Mouse (Mus musculus): ENCODE data around the gene Pcf11. TPM values are rescaled to one million over a fixed set of nuclear protein-coding genes. Genes with fewer than 3 reads are reported as not detected.

The Pcf11 gene
- 15.4 and 15.9 TPM in 2 replicates for polyA plus RNA-seq (2015; fragmentation: Nextera tagmentation; extraction: Ambion mirVana)

GRCm38 (mm10) chr7:92669507-92670471 lies at the start of gene Pcf11:
Gene Pcf11, minus strand, starts transcription at chr7:92669934.
- peak within 1 kb of the TSS; percentile 95 for H3K4me3 ChIP-seq (ENCODE audit: low read length)
- under 1% methylated on average over 87 of the region's 88 CpGs for WGBS
- peak within 1 kb of the TSS; percentile 99 for H3K27ac ChIP-seq (ENCODE audit: low read length)
- peak within 1 kb of the TSS; percentile 100 for H3K9ac ChIP-seq (ENCODE audit: low read depth, low read length)
- H3K36me3 ChIP-seq (ENCODE audit: control insufficient read depth, insufficient read depth, low read length), result no peaks in the 10 kb centered on the region
- peak within 1 kb of the TSS; percentile 65 for H3K4me2 ChIP-seq (ENCODE audit: low read depth, low read length)
- no peaks in the 10 kb centered on the region for H3K9me3 ChIP-seq (ENCODE audit: control insufficient read depth, low read length)
- no peaks in the 10 kb centered on the region for H3K27me3 ChIP-seq (replicated peaks; ENCODE audit: control insufficient read depth, insufficient read depth, low read length)
- ATAC-seq, result peak; percentile 99
- H3K4me1 ChIP-seq (ENCODE audit: control insufficient read depth, insufficient read depth, low read length), result peaks cover 14% of the 10 kb centered on the region

GRCm38 (mm10) chr7:92715055-92715454 lies 45.3 kb upstream of the Pcf11 start:
- WGBS, result 81% methylated on average over 1 of the region's 1 CpGs
- Histone ChIP-seq H3K4me1 (ENCODE audit: control insufficient read depth, insufficient read depth, low read length) (no peaks in the 10 kb centered on the region), H3K4me3 (ENCODE audit: low read length) (no peak overlapping the region), H3K27me3 (replicated peaks; ENCODE audit: control insufficient read depth, insufficient read depth, low read length) (no peaks in the 10 kb centered on the region), H3K36me3 (ENCODE audit: control insufficient read depth, insufficient read depth, low read length) (no peaks in the 10 kb centered on the region), H3K9me3 (ENCODE audit: control insufficient read depth, low read length) (no peaks in the 10 kb centered on the region), H3K27ac (ENCODE audit: low read length) (no peak overlapping the region), H3K4me2 (ENCODE audit: low read depth, low read length) (no peak overlapping the region), H3K9ac (ENCODE audit: low read depth, low read length) (no peak overlapping the region)
- no peak for ATAC-seq

GRCm38 (mm10) chr7:92711593-92711992 lies 41.9 kb upstream of the Pcf11 start:
- H3K36me3 ChIP-seq (ENCODE audit: control insufficient read depth, insufficient read depth, low read length), result no peaks in the 10 kb centered on the region
- no peaks in the 10 kb centered on the region for H3K4me1 ChIP-seq (ENCODE audit: control insufficient read depth, insufficient read depth, low read length)
- no peak overlapping the region for H3K4me3 ChIP-seq (ENCODE audit: low read length)
- H3K9me3 ChIP-seq (ENCODE audit: control insufficient read depth, low read length), result no peaks in the 10 kb centered on the region
- H3K27ac ChIP-seq (ENCODE audit: low read length), result no peak overlapping the region
- 82% methylated on average over 3 of the region's 3 CpGs for WGBS
- ATAC-seq, result no peak
- H3K4me2 ChIP-seq (ENCODE audit: low read depth, low read length), result no peak overlapping the region
- H3K27me3 ChIP-seq (replicated peaks; ENCODE audit: control insufficient read depth, insufficient read depth, low read length), result no peaks in the 10 kb centered on the region
- H3K9ac ChIP-seq (ENCODE audit: low read depth, low read length), result no peak overlapping the region

GRCm38 (mm10) chr7:92709573-92709972 lies 39.8 kb upstream of the Pcf11 start:
- ATAC-seq, result no peak
- 41% methylated on average over 2 of the region's 2 CpGs for WGBS
- H3K4me3 ChIP-seq (ENCODE audit: low read length), result no peak overlapping the region

GRCm38 (mm10) chr7:92706711-92707110 lies 37.0 kb upstream of the Pcf11 start:
- Histone ChIP-seq H3K27me3 (replicated peaks; ENCODE audit: control insufficient read depth, insufficient read depth, low read length) (no peaks in the 10 kb centered on the region), H3K9ac (ENCODE audit: low read depth, low read length) (no peak overlapping the region), H3K4me3 (ENCODE audit: low read length) (no peak overlapping the region), H3K9me3 (ENCODE audit: control insufficient read depth, low read length) (no peaks in the 10 kb centered on the region), H3K4me1 (ENCODE audit: control insufficient read depth, insufficient read depth, low read length) (no peaks in the 10 kb centered on the region), H3K36me3 (ENCODE audit: control insufficient read depth, insufficient read depth, low read length) (no peaks in the 10 kb centered on the region), H3K27ac (ENCODE audit: low read length) (no peak overlapping the region), H3K4me2 (ENCODE audit: low read depth, low read length) (no peak overlapping the region)
- 65% methylated on average over 12 of the region's 12 CpGs for WGBS
- no peak for ATAC-seq

More at GRCm38 (mm10) chr7:92709573-92709972, 39.8 kb upstream of the Pcf11 start:
- Histone ChIP-seq H3K36me3 (ENCODE audit: control insufficient read depth, insufficient read depth, low read length) (no peaks in the 10 kb centered on the region), H3K9ac (ENCODE audit: low read depth, low read length) (no peak overlapping the region), H3K4me1 (ENCODE audit: control insufficient read depth, insufficient read depth, low read length) (no peaks in the 10 kb centered on the region), H3K27me3 (replicated peaks; ENCODE audit: control insufficient read depth, insufficient read depth, low read length) (no peaks in the 10 kb centered on the region), H3K9me3 (ENCODE audit: control insufficient read depth, low read length) (no peaks in the 10 kb centered on the region), H3K4me2 (ENCODE audit: low read depth, low read length) (no peak overlapping the region), H3K27ac (ENCODE audit: low read length) (no peak overlapping the region)

GRCm38 (mm10) chr7:92705534-92705933 lies 35.8 kb upstream of the Pcf11 start:
- Histone ChIP-seq H3K9ac (ENCODE audit: low read depth, low read length) (no peak overlapping the region), H3K9me3 (ENCODE audit: control insufficient read depth, low read length) (no peaks in the 10 kb centered on the region), H3K27me3 (replicated peaks; ENCODE audit: control insufficient read depth, insufficient read depth, low read length) (no peaks in the 10 kb centered on the region), H3K4me2 (ENCODE audit: low read depth, low read length) (no peak overlapping the region), H3K4me1 (ENCODE audit: control insufficient read depth, insufficient read depth, low read length) (no peaks in the 10 kb centered on the region), H3K27ac (ENCODE audit: low read length) (no peak overlapping the region), H3K4me3 (ENCODE audit: low read length) (no peak overlapping the region), H3K36me3 (ENCODE audit: control insufficient read depth, insufficient read depth, low read length) (no peaks in the 10 kb centered on the region)
- ATAC-seq, result no peak
- WGBS, result 67% methylated on average over 2 of the region's 2 CpGs

GRCm38 (mm10) chr7:92703661-92704060 lies 33.9 kb upstream of the Pcf11 start:
- Histone ChIP-seq H3K36me3 (ENCODE audit: control insufficient read depth, insufficient read depth, low read length) (no peaks in the 10 kb centered on the region), H3K4me2 (ENCODE audit: low read depth, low read length) (no peak overlapping the region), H3K27ac (ENCODE audit: low read length) (no peak overlapping the region), H3K4me1 (ENCODE audit: control insufficient read depth, insufficient read depth, low read length) (no peaks in the 10 kb centered on the region), H3K9me3 (ENCODE audit: control insufficient read depth, low read length) (no peaks in the 10 kb centered on the region), H3K4me3 (ENCODE audit: low read length) (no peak overlapping the region), H3K27me3 (replicated peaks; ENCODE audit: control insufficient read depth, insufficient read depth, low read length) (no peaks in the 10 kb centered on the region), H3K9ac (ENCODE audit: low read depth, low read length) (no peak overlapping the region)
- WGBS, result 73% methylated on average over 1 of the region's 1 CpGs
- ATAC-seq, result no peak

- peak; percentile 92 for ATAC-seq
These were observed 29.0 kb upstream of the Pcf11 start for GRCm38 (mm10) chr7:92698770-92699169.

GRCm38 (mm10) chr7:92696395-92696794 lies 26.7 kb upstream of the Pcf11 start:
- 72% methylated on average over 3 of the region's 3 CpGs for WGBS
- Histone ChIP-seq H3K9me3 (ENCODE audit: control insufficient read depth, low read length) (no peaks in the 10 kb centered on the region), H3K27ac (ENCODE audit: low read length) (no peak overlapping the region), H3K9ac (ENCODE audit: low read depth, low read length) (no peak overlapping the region), H3K4me1 (ENCODE audit: control insufficient read depth, insufficient read depth, low read length) (no peaks in the 10 kb centered on the region), H3K36me3 (ENCODE audit: control insufficient read depth, insufficient read depth, low read length) (no peaks in the 10 kb centered on the region), H3K27me3 (replicated peaks; ENCODE audit: control insufficient read depth, insufficient read depth, low read length) (no peaks in the 10 kb centered on the region), H3K4me2 (ENCODE audit: low read depth, low read length) (no peak overlapping the region), H3K4me3 (ENCODE audit: low read length) (no peak overlapping the region)
- ATAC-seq, result no peak

More at GRCm38 (mm10) chr7:92698770-92699169, 29.0 kb upstream of the Pcf11 start:
- H3K4me2 ChIP-seq (ENCODE audit: low read depth, low read length), result no peak overlapping the region
- H3K27me3 ChIP-seq (replicated peaks; ENCODE audit: control insufficient read depth, insufficient read depth, low read length), result no peaks in the 10 kb centered on the region
- H3K36me3 ChIP-seq (ENCODE audit: control insufficient read depth, insufficient read depth, low read length), result no peaks in the 10 kb centered on the region
- H3K4me3 ChIP-seq (ENCODE audit: low read length), result no peak overlapping the region
- 59% methylated on average over 5 of the region's 5 CpGs for WGBS
- no peak overlapping the region for H3K9ac ChIP-seq (ENCODE audit: low read depth, low read length)
- no peaks in the 10 kb centered on the region for H3K9me3 ChIP-seq (ENCODE audit: control insufficient read depth, low read length)
- H3K4me1 ChIP-seq (ENCODE audit: control insufficient read depth, insufficient read depth, low read length), result no peaks in the 10 kb centered on the region
- no peak overlapping the region for H3K27ac ChIP-seq (ENCODE audit: low read length)
